Mouse (Mus musculus) bone marrow, adult 2 months (tissue): ENCODE results near the gene Gtsf1l.

Source experiments
- CTCF ChIP-seq: fragments of 200-500 bp; IDR thresholded peaks from 2 replicates; pipeline ENCODE4 v1.5.1; 2011; ENCODE audit warnings: low read length, control low read depth; ENCODE audit not compliant: control insufficient read depth, insufficient read depth
- POLR2A ChIP-seq: fragments of 200-500 bp; IDR thresholded peaks from 2 replicates; pipeline ENCODE4 v1.6.1; 2011; ENCODE audit warnings: low read depth, mild to moderate bottlenecking, control low read depth, low read length, borderline replicate concordance; ENCODE audit not compliant: control insufficient read depth

DNA sequence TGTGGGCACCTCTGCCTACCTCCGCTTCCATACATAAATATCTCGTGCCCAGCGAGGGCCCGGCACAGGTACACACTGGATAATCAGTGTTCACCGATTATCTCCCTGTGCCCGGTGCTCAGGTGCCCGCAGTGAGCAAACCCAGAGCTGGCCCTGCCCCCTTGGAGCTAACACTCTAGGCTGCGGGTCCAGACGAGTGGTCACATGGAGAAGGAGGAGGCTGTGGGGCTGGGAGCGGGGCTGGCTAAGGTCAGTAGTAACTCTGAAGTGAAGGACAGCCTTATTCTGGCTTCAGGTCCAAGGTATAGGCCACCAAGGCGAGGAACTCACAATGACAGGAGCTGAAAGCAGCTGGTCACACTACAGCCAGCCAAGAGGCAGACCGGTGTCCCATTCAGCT, 12.8 kb downstream of the Gtsf1l start:
- TF ChIP-seq CTCF (no peak), POLR2A (no peak)
